Mouse (Mus musculus): ENCODE results near the gene Adamts2. TPM values are rescaled to one million over a fixed set of nuclear protein-coding genes. Genes with fewer than 3 reads are reported as not detected.

Gene Adamts2
- 1 to 10 TPM; 4.2 to 9.7 (median 5.4) TPM for total RNA-seq (2022)

- peak; percentile 62 for DNase-seq
Measured at GRCm38 (mm10) chr11:50601641-50602355, at the start of gene Adamts2. Gene Adamts2 (plus strand): TSS chr11:50602084.

GRCm38 (mm10) chr11:50557064-50557463, 44.8 kb upstream of the Adamts2 start:
- no peak for DNase-seq

- no peak for DNase-seq
Measured at GRCm38 (mm10) chr11:50559108-50559507, 42.8 kb upstream of the Adamts2 start.

GRCm38 (mm10) chr11:50565466-50566211, 36.2 kb upstream of the Adamts2 start:
- DNase-seq: no peak

GRCm38 (mm10) chr11:50571448-50571847, 30.4 kb upstream of the Adamts2 start:
- no peak for DNase-seq

GRCm38 (mm10) chr11:50576521-50576920, 25.4 kb upstream of the Adamts2 start:
- no peak for DNase-seq

- no peak for DNase-seq
Measured at GRCm38 (mm10) chr11:50587026-50587425, 14.9 kb upstream of the Adamts2 start.

- no peak for DNase-seq
Measured at GRCm38 (mm10) chr11:50587787-50588186, 14.1 kb upstream of the Adamts2 start.

- no peak for DNase-seq
Measured at GRCm38 (mm10) chr11:50589060-50589459, 12.8 kb upstream of the Adamts2 start.

GRCm38 (mm10) chr11:50591053-50591452, 10.8 kb upstream of the Adamts2 start:
- no peak for DNase-seq

- no peak for DNase-seq
Measured at GRCm38 (mm10) chr11:50592892-50593553, 8.9 kb upstream of the Adamts2 start.

- DNase-seq: no peak
Measured at GRCm38 (mm10) chr11:50596571-50596970, 5.3 kb upstream of the Adamts2 start.

GRCm38 (mm10) chr11:50599156-50599555, 2.7 kb upstream of the Adamts2 start:
- no peak for DNase-seq

GRCm38 (mm10) chr11:50602356-50603081, 635 bp downstream of the Adamts2 start:
- DNase-seq: no peak

- no peak for DNase-seq
Measured at GRCm38 (mm10) chr11:50603082-50603910, 1.4 kb downstream of the Adamts2 start.

GRCm38 (mm10) chr11:50604371-50604770, 2.5 kb downstream of the Adamts2 start:
- no peak for DNase-seq

GRCm38 (mm10) chr11:50611181-50611580, 9.3 kb downstream of the Adamts2 start:
- no peak for DNase-seq

GRCm38 (mm10) chr11:50617015-50617543, 15.2 kb downstream of the Adamts2 start:
- DNase-seq: no peak

- DNase-seq: no peak
Measured at GRCm38 (mm10) chr11:50620926-50621325, 19.0 kb downstream of the Adamts2 start.

GRCm38 (mm10) chr11:50621364-50621763, 19.5 kb downstream of the Adamts2 start:
- no peak for DNase-seq

GRCm38 (mm10) chr11:50622238-50622726, 20.4 kb downstream of the Adamts2 start:
- DNase-seq: peak; percentile 15
